Mouse (Mus musculus): ENCODE data around the gene Cbx6. TPM values are rescaled to one million over a fixed set of nuclear protein-coding genes. Genes with fewer than 3 reads are reported as not detected.

Cbx6 gene
- polyA plus RNA-seq (2015; fragmentation: Illumina TruSeq; extraction: RNeasy Lipid Tissue Mini Kit (QIAGEN cat#74804); ENCODE audit: low read depth, low replicate concordance), result 200 TPM

DNA sequence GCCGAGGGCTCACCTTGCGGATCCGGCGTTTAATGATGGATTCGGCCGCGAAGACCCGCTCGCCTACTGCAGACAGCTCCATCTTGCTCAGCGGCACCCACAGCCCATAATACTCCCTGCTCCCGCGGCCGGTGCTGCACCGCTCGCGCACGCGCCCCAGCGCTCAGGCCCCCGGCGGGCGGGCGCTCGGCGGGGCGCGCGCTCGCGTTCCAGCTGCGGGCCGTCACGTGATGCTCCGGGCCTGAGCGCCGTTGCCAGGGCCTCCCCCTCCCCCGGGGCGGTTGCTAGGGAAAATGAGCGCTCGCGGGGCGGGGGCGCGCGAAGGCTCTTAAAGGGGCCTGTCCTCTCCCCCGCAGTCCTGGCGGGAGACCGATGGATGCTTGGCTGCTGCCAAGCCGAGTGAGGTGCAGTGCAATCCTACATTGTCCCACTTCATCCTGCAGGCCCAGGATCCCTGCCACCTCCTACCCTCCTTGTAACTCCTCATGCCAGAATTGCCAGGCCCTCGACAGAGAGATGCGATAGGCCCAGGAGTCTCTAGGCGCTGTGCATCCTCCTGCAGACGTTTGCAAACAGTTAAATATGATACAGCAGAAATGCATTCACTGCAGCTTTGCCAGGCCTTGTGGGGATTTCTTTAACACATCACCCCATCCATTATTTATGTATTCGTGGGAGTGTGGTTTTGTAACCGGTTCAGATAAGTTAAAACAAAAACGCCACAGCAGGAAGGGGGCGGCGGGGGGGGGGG is at the start of gene Cbx6, which contains the start of gene Npcd:
Gene Cbx6 (minus strand): TSS at position 559 of the 751 bp plus-strand sequence.
Gene Npcd (minus strand): TSS at position 108 of the 751 bp plus-strand sequence.

DNA sequence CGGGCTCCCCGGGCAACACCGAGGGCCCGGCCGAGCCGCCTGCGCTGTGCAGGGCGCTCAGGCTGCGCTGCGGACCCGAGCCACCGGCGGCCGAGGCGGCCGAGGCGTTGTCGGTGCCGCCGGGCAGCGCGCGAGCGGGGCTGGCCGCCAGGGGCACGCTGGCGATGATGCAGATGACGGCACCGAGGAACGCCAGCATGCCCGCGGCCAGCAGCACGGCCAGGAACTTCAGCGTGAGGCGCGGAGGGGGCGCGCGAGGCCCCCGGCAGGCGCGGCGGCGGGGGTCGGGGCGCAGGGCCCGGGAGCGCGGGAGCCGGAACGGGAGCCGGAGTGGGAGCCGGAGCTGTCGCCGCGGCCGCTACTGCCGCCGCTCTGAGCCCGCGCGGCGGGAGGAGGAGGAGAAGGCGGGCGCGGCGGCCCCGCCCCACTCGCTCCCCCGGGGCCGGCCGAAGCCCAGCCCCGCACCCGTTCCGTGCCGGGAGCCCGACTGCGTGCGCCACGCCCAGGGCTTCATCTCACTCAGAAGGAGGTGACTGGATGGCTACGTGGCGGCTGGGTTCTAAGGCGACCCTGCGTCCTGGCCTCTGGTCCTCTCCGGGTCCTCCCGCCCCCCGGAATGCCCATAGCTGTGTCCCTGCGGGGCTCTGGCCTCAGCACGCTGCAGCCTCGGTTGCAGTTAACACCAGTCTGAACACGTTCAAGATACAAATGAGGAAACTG is 30.0 kb downstream of the Cbx6 start, which contains the start of gene Nptxr:
Gene Nptxr (minus strand): TSS at position 415 of the 720 bp plus-strand sequence.

DNA sequence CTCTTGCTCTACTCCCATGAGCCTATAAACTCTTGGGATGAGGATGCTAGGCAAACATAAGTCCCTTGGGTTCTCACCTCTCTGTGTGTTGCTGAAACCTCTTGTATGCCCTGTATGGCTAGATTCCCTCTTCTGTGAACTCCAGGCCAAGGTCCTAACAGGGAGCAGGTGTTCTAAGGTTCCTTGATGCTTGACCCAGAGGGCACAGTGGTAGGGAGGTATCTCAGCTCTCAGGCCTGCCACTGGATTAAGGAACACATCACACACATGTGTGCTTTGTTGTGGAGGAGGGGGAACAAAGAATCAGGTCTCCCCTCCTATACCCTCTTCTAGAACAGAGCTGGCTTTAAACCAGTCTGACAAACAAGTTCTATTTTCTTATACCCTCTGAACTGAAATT is 56.7 kb downstream of the Cbx6 start, which contains the start of gene Dnal4:
Gene Dnal4 (minus strand): TSS at position 101 of the 400 bp plus-strand sequence.

Other genes with a start within 250 kb of the Cbx6 start
- 1.7 TPM for gene Dmc1, start 229.6 kb downstream of the Cbx6 start, polyA plus RNA-seq (2015; fragmentation: Illumina TruSeq; extraction: RNeasy Lipid Tissue Mini Kit (QIAGEN cat#74804); ENCODE audit: low read depth, low replicate concordance)
- gene Fam227a, start 175.7 kb downstream of the Cbx6 start, polyA plus RNA-seq (2015; fragmentation: Illumina TruSeq; extraction: RNeasy Lipid Tissue Mini Kit (QIAGEN cat#74804); ENCODE audit: low read depth, low replicate concordance), result 9.6 TPM
- gene Cby1, start 175.5 kb downstream of the Cbx6 start, polyA plus RNA-seq (2015; fragmentation: Illumina TruSeq; extraction: RNeasy Lipid Tissue Mini Kit (QIAGEN cat#74804); ENCODE audit: low read depth, low replicate concordance), result 78.2 TPM
- 171 TPM for gene Tomm22, start 163.8 kb downstream of the Cbx6 start, polyA plus RNA-seq (2015; fragmentation: Illumina TruSeq; extraction: RNeasy Lipid Tissue Mini Kit (QIAGEN cat#74804); ENCODE audit: low read depth, low replicate concordance)
- 63.9 TPM for gene Josd1, start 146.8 kb downstream of the Cbx6 start, polyA plus RNA-seq (2015; fragmentation: Illumina TruSeq; extraction: RNeasy Lipid Tissue Mini Kit (QIAGEN cat#74804); ENCODE audit: low read depth, low replicate concordance)
- 36.9 TPM for gene Gtpbp1, start 143.8 kb downstream of the Cbx6 start, polyA plus RNA-seq (2015; fragmentation: Illumina TruSeq; extraction: RNeasy Lipid Tissue Mini Kit (QIAGEN cat#74804); ENCODE audit: low read depth, low replicate concordance)
- gene Sun2, start 92.2 kb downstream of the Cbx6 start, polyA plus RNA-seq (2015; fragmentation: Illumina TruSeq; extraction: RNeasy Lipid Tissue Mini Kit (QIAGEN cat#74804); ENCODE audit: low read depth, low replicate concordance), result 36.8 TPM
- 61.1 TPM for gene Dnal4, start 56.8 kb downstream of the Cbx6 start, polyA plus RNA-seq (2015; fragmentation: Illumina TruSeq; extraction: RNeasy Lipid Tissue Mini Kit (QIAGEN cat#74804); ENCODE audit: low read depth, low replicate concordance)
- gene Nptxr, start 29.9 kb downstream of the Cbx6 start, polyA plus RNA-seq (2015; fragmentation: Illumina TruSeq; extraction: RNeasy Lipid Tissue Mini Kit (QIAGEN cat#74804); ENCODE audit: low read depth, low replicate concordance), result 308 TPM
- gene Npcd, start 451 bp downstream of the Cbx6 start, polyA plus RNA-seq (2015; fragmentation: Illumina TruSeq; extraction: RNeasy Lipid Tissue Mini Kit (QIAGEN cat#74804); ENCODE audit: low read depth, low replicate concordance), result 1.3 TPM
- 3.8 TPM for gene Apobec3, start 57.0 kb upstream of the Cbx6 start, polyA plus RNA-seq (2015; fragmentation: Illumina TruSeq; extraction: RNeasy Lipid Tissue Mini Kit (QIAGEN cat#74804); ENCODE audit: low read depth, low replicate concordance)
- gene Cbx7, start 136.4 kb upstream of the Cbx6 start, polyA plus RNA-seq (2015; fragmentation: Illumina TruSeq; extraction: RNeasy Lipid Tissue Mini Kit (QIAGEN cat#74804); ENCODE audit: low read depth, low replicate concordance), result 52.6 TPM
- gene Pdgfb, start 180.3 kb upstream of the Cbx6 start, polyA plus RNA-seq (2015; fragmentation: Illumina TruSeq; extraction: RNeasy Lipid Tissue Mini Kit (QIAGEN cat#74804); ENCODE audit: low read depth, low replicate concordance), result 17.7 TPM

All from brain, adult 10 weeks (tissue).